Mouse (Mus musculus) intestine, embryonic 14.5 days (tissue): ENCODE results near the gene Klhl24. TPM values are rescaled to one million over a fixed set of nuclear protein-coding genes. Genes with fewer than 3 reads are reported as not detected.

ENCODE experiments used
- ATAC-seq: fragments of 200-750 bp; cut with Nextera tagmentation; replicated peaks from 2 replicates; pipeline ENCODE4 v1.8.0; 2017; ENCODE audit warnings: low read depth, moderate number of reproducible peaks, moderate TSS enrichment, moderate library complexity; ENCODE audit not compliant: low FRiP score, low TSS enrichment
- DNase-seq: peaks from one replicate; pipeline ENCODE4 v3.0.0-alpha.2; 2018; ENCODE audit warnings: low spot score
- H3K27ac ChIP-seq: fragments of 300-500 bp; sonication (generic); 2 replicates; pipeline ENCODE4 v1.5.1; 2014; ENCODE audit warnings: low read depth, mild to moderate bottlenecking, control low read depth
- H3K27me3 ChIP-seq: fragments of 300-500 bp; sonication (generic); replicated peaks from 2 replicates; pipeline ENCODE4 v1.6.1; 2014; ENCODE audit warnings: low read length, control low read depth; ENCODE audit not compliant: control insufficient read depth, insufficient read depth
- H3K36me3 ChIP-seq: fragments of 300-500 bp; sonication (generic); 2 replicates; pipeline ENCODE4 v1.6.1; 2014; ENCODE audit warnings: low read length, control low read depth; ENCODE audit not compliant: control insufficient read depth, insufficient read depth
- H3K4me1 ChIP-seq: fragments of 300-500 bp; sonication (generic); replicated peaks from 2 replicates; pipeline ENCODE4 v1.6.1; 2014; ENCODE audit warnings: low read length, control low read depth, mixed read lengths; ENCODE audit not compliant: control insufficient read depth, insufficient read depth
- H3K4me2 ChIP-seq: fragments of 300-500 bp; sonication (generic); 2 replicates; pipeline ENCODE4 v1.6.1; 2014; ENCODE audit warnings: low read length
- H3K4me3 ChIP-seq: fragments of 300-500 bp; sonication (generic); 2 replicates; pipeline ENCODE4 v1.5.1; 2014; ENCODE audit warnings: low read depth, low read length, control low read depth, mixed read lengths
- H3K9ac ChIP-seq: fragments of 300-500 bp; sonication (generic); 2 replicates; pipeline ENCODE4 v1.6.1; 2014; ENCODE audit warnings: mild to moderate bottlenecking, low read length
- H3K9me3 ChIP-seq: fragments of 300-500 bp; sonication (generic); 2 replicates; pipeline ENCODE4 v1.6.1; 2016; ENCODE audit warnings: low read length, control low read depth; ENCODE audit not compliant: control insufficient read depth
- WGBS: fragments of 180-500 bp; shearing (Covaris S2); extraction: QIAGEN DNeasy Blood & Tissue Kit; methylation state at CpG from one replicate; pipeline ENCODE4 v1.1.7; 2014; 5-methylcytosine and 5-hydroxymethylcytosine counted together
- polyA plus RNA-seq: library from polyadenylated mRNA; unstranded; fragments of >200 nt; fragmentation: Nextera tagmentation; extraction: Ambion mirVana; gene quantifications from 2 replicates; pipeline ENCODE4 v1.2.1, GENCODE M21; 2014

The Klhl24 gene
- polyA plus RNA-seq, 1 experiment from 2014 or later: 22.0 TPM

DNA sequence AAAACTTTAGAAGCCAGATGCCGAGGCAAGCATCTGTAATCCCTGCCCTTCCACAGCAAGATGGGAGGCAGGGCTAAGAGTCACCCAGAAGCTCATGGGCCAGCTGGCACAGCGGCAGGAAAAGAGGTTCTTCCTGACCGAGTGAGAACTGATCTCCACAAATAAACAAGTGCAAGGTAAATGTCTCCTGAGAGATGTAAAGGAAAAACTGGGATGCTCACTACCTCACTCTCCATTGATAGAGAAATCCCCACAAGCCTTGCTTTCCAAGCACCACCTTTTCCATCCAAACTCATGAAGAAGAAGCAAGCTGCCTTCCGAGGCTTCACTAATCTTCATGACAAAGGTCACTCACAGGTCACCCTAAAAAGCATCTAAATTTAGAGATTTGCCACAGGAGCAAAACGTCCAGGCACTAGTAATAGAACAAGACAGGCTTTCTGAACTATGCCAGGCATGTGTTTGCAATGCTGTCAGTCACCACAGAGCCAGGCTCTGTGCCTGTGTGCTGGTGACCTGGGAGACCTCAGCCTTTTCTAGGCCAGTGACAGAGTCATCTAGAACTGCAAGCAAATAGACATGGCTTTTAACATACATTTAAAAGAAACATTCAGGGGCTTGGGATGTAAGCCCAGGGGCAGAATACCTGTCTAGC is 6.3 kb upstream of the Klhl24 start:
- Histone ChIP-seq H3K9ac (no peak overlapping the region), H3K27me3 (no peaks in the 10 kb centered on the region), H3K27ac (no peak overlapping the region), H3K36me3 (no peaks in the 10 kb centered on the region), H3K4me3 (no peak overlapping the region), H3K4me2 (no peak overlapping the region), H3K4me1 (no peaks in the 10 kb centered on the region), H3K9me3 (no peaks in the 10 kb centered on the region)
- ATAC-seq (no peak), DNase-seq (no peak)
- WGBS: 14% methylated on average over 5 of the region's 5 CpGs

DNA sequence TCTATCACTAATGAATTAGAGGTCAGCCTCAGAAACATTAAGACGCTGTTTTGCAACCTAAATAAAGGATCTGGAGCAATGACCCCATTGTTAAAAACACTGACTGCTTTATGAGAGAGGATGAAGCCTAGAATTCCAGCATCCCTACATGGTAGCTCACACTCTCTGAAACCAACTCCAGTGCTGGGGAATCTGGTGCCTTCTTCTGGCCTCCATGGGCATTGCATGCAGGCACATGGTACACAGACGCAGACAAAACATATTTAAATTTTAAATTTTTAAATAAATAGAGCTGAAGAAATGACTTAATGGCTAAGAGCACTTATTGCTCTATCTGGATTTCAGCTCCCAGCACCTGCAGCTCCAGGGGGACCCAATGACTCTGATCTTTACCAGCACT is 1.4 kb upstream of the Klhl24 start:
- ATAC-seq (no peak), DNase-seq (no peak)
- no peaks in the 10 kb centered on the region for H3K36me3 ChIP-seq
- H3K27me3 ChIP-seq: no peaks in the 10 kb centered on the region
- no peak overlapping the region for H3K4me2 ChIP-seq
- H3K4me3 ChIP-seq: no peak overlapping the region
- no peak overlapping the region for H3K9ac ChIP-seq
- 69% methylated on average over 2 of the region's 2 CpGs for WGBS
- no peaks in the 10 kb centered on the region for H3K4me1 ChIP-seq
- no peaks in the 10 kb centered on the region for H3K9me3 ChIP-seq
- no peak overlapping the region for H3K27ac ChIP-seq

DNA sequence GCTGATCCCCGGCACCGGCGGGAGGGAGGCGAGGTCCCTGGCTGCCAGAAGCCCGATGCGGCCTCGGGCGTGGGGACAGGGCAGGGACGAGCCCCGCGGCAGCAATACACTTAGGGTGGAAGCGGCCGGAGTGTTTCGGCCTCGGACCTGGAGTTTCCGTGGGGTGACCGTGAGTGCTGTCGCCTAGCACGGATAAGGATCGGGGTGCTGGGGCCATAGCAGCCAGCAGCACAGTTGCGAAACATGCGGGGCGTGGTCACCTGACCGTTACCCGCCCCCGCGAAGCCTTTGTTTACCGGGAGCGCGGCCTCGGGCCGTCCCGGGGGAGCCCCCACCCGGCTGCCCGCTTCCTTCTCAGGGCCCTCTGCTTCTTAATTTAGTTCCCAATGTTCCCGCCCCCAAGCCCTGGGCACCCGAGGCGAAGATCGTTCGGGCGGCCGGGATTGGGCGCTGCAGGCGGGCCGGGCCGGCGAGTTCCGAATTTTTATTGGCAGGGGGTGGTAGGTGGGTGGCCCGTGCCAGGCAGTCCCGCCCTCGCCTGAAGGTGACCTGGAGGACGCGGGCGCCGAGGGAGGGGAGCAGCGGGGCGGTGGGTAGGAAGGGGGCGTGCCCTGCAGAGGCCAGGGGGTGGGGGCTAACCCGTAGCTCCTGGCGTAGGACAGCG is 501 bp downstream of the Klhl24 start:
- WGBS: under 1% methylated on average over 59 of the region's 61 CpGs
- peak overlapping the region; percentile 52 for H3K4me2 ChIP-seq
- H3K9ac ChIP-seq: peak overlapping the region; percentile 97
- DNase-seq (peak; percentile 93), ATAC-seq (peak; percentile 90)
- no peaks in the 10 kb centered on the region for H3K9me3 ChIP-seq
- peak overlapping the region; percentile 92 for H3K4me3 ChIP-seq
- no peaks in the 10 kb centered on the region for H3K4me1 ChIP-seq
- no peaks in the 10 kb centered on the region for H3K27me3 ChIP-seq
- H3K27ac ChIP-seq: peak overlapping the region; percentile 99
- peaks cover 5% of the 10 kb centered on the region; the same call in 1 of the 2 replicates for H3K36me3 ChIP-seq

DNA sequence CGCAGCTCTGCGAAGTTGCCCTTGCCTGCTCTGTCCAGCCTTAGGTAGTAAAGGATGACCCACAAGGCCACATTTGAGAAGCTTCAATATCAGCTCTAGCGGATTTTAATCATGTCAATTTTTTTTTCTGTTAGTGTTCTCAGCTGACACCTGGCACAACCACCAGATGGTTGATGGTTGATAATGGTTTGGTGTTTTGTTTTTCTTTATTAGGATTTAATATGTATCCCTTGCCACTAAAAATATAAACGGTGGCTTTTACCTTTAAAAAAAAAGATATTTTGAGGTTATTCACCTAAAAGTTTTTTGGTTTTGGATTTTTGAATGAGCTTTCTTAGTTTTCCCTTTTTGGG is 1.0 kb downstream of the Klhl24 start:
- H3K36me3 ChIP-seq: peaks cover 10% of the 10 kb centered on the region
- 6% methylated on average over 4 of the region's 4 CpGs for WGBS
- ATAC-seq: no peak

DNA sequence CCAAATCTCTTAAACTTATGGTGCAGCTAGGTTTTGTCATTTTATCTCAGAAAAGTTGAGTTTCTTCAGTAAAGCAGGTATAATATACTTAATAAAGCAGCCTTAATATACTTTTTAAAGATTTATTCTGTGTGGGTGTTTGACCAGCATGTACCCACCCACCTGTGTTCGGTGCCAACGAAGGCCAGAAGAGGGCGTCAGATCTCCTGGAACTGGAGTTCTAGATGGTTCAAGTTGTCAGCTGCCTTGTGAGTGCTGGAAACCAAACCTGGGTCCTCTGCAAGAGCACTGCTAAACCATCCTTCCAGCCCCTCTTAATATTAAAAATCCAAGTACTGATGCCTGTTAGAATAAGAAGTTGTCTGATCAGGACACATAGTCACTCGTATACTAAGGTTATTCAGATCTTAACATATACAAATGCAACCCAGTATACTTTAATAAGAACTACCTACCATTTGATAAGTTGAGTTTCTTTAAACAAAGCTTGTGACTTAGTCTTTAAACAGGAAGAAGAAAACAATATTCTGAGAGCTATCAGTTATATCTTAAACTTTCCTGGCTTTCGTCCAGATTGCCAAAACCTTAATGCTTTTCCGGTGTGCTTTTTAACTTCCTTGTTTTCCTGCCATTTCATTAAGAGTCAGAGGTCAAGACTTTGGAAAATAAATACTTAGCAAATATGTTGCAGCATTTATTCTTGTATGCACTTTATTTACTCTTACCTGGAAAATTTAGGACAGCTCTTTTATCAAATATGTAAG is 1.7 kb downstream of the Klhl24 start:
- no peak for DNase-seq
- Histone ChIP-seq H3K4me2 (peak overlapping the region; percentile 52), H3K27ac (no peak overlapping the region), H3K4me1 (no peaks in the 10 kb centered on the region), H3K27me3 (no peaks in the 10 kb centered on the region), H3K9ac (no peak overlapping the region), H3K36me3 (peaks cover 17% of the 10 kb centered on the region), H3K4me3 (no peak overlapping the region), H3K9me3 (peaks cover 10% of the 10 kb centered on the region)
- 90% methylated on average over 6 of the region's 6 CpGs for WGBS
- ATAC-seq: no peak

More for the DNA sequence above, 1.0 kb downstream of the Klhl24 start:
- Histone ChIP-seq H3K4me3 (peak overlapping the region; percentile 92), H3K9ac (peak overlapping the region; percentile 97), H3K27ac (peak overlapping the region; percentile 99), H3K9me3 (peaks cover 3% of the 10 kb centered on the region), H3K4me1 (no peaks in the 10 kb centered on the region), H3K4me2 (peak overlapping the region; percentile 52), H3K27me3 (no peaks in the 10 kb centered on the region)
- no peak for DNase-seq

DNA sequence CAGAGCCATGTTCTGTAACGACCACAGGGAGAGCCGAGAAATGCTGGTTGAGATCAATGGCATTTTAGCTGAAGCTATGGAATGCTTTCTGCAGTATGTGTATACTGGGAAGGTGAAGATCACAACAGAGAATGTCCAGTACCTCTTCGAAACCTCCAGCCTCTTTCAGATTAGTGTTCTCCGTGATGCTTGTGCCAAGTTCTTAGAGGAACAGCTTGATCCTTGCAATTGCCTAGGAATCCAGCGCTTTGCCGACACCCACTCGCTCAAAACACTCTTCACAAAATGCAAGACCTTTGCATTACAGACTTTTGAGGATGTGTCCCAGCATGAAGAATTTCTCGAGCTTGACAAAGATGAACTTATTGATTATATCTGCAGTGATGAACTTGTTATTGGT is 9.7 kb downstream of the Klhl24 start:
- ATAC-seq (no peak), DNase-seq (no peak)
- H3K4me2 ChIP-seq: no peak overlapping the region
- H3K27me3 ChIP-seq: no peaks in the 10 kb centered on the region
- H3K4me1 ChIP-seq: no peaks in the 10 kb centered on the region
- H3K36me3 ChIP-seq: peaks cover 67% of the 10 kb centered on the region
- H3K9me3 ChIP-seq: peaks cover 16% of the 10 kb centered on the region
- WGBS: 93% methylated on average over 8 of the region's 8 CpGs
- no peak overlapping the region for H3K9ac ChIP-seq
- no peak overlapping the region for H3K27ac ChIP-seq
- H3K4me3 ChIP-seq: no peak overlapping the region

DNA sequence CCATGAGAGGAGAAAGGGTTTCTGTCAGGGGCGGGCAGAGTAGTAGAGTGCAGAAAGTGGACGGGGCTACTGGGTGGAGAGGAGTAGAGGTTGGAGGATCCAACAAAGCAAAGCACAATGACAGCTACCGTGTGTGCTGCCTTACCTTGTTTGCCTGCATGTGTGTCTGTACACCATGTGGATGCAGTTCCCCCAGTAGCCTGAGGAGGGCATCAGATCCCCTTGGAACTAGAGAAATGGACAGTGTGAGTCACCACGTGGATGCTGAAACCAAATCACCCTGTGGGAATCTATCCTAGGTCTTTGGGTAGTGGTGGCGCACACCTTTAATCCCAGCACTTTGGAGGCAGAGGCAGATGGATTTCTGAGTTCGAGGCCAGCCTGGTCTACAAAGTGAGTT is 11.6 kb downstream of the Klhl24 start:
- ATAC-seq (no peak), DNase-seq (no peak)
- no peak overlapping the region for H3K4me3 ChIP-seq
- H3K27ac ChIP-seq: no peak overlapping the region
- no peaks in the 10 kb centered on the region for H3K27me3 ChIP-seq
- H3K36me3 ChIP-seq: peaks cover 50% of the 10 kb centered on the region
- WGBS: 98% methylated on average over 6 of the region's 6 CpGs
- no peak overlapping the region for H3K9ac ChIP-seq
- no peaks in the 10 kb centered on the region for H3K4me1 ChIP-seq
- H3K9me3 ChIP-seq: peaks cover 7% of the 10 kb centered on the region; the same call in 1 of the 2 replicates
- H3K4me2 ChIP-seq: no peak overlapping the region

DNA sequence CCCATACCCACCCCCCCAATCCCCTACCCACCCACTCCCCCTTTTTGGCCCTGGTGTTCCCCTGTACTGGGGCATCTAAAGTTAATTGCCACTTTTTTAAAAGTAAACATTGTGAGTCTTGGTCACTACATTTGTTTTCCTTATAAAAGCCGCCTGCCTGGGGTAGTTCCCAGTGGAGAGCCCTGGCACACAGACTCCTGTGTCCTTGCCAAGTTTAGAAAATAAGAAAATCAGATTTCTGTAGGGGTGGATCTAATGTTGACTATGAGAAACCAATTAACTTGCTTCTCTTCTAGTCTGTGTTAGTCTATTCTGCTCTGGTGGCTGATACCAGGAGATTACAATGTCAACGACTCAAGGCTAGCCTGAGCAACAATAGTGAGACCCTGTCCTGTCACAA is 15.3 kb downstream of the Klhl24 start:
- no peak overlapping the region for H3K27ac ChIP-seq
- DNase-seq (no peak), ATAC-seq (no peak)
- H3K9ac ChIP-seq: no peak overlapping the region
- no peaks in the 10 kb centered on the region for H3K27me3 ChIP-seq
- no peak overlapping the region for H3K4me3 ChIP-seq
- 0 out of 2 replicates have a peak, but pooled peaks cover 4% of the 10 kb centered on the region for H3K9me3 ChIP-seq
- peaks cover 64% of the 10 kb centered on the region for H3K36me3 ChIP-seq
- no peaks in the 10 kb centered on the region for H3K4me1 ChIP-seq
- no peak overlapping the region for H3K4me2 ChIP-seq
- 80% methylated on average over 2 of the region's 2 CpGs for WGBS
